9 mouse cellular contexts compared by ENCODE assay signal in the genomic region with DNA sequence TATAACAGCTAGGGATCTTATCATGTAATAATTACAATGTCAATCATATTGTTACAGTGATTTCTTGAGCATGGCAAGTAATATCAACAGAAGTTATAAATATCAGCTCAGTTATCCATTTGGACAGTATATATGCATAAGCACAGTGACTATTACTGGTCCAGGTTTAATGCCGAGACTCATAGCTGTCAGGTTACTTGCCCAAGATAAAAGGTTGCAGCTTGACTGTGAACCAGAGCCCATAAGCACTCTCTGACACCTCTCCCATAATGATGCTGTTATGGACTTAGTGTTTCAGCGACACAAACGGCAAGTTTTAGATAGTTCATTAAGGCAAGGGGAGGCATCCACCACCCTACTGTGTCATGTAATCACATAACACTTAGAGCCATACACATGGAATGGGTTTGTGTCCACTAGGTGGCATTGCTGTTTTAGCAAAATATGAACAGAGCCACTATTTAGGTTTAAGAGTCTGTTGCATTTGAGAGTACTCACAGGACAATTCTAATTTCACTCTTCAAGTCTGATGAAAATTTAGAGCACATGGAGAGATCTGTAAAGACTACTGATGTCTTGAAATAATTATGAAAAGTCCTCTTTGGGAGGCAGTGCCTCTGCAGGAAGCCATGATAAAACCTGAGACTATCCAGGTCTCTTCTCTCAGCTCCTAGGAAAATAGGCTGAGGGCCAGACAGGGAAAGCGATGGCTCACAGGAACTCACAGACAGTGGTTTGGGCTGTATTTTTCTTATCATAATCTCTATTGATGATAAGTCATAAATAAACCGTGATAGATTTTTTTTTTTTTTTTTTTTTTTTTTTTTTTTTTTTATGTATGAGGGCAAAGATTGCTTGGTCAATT.
DNase-seq lines count a peak whose midpoint lies in the region; ATAC-seq and TF ChIP-seq lines count a peak whose summit lies in the region.
"Had no signal": no experiment of that assay in that cellular context is flagged by ENCODE, and none has a peak within 500 bp of the region (broad histone marks: within the 10 kb centered on the region; RNA-seq: fewer than 3 reads in every experiment).

No protein-coding gene starts in this region.

- H3K4me3 ChIP-seq in C2C12 (ENCODE audit: insufficient read depth, poor library complexity, severe bottlenecking), result no peak overlapping the region
- no peak overlapping the region for H3K4me3 ChIP-seq in stomach, postnatal 0 days (ENCODE audit: low read depth, low read length)
- H3K4me3 ChIP-seq: heart, embryonic 15.5 days had no signal

- 61% methylated on average over 5 of the region's 5 CpGs for WGBS in stomach, postnatal 0 days

- H3K79me2 ChIP-seq in C2C12 (ENCODE audit: control insufficient read depth, insufficient read depth), result no peaks in the 10 kb centered on the region

- H3K9me3 ChIP-seq in stomach, postnatal 0 days (ENCODE audit: control insufficient read depth, low read length), result no peaks in the 10 kb centered on the region
- H3K9me3 ChIP-seq: heart, embryonic 15.5 days had no signal

- no peaks in the 10 kb centered on the region for H3K36me3 ChIP-seq in C2C12 (ENCODE audit: control insufficient read depth, insufficient read depth)
- no peaks in the 10 kb centered on the region for H3K36me3 ChIP-seq in stomach, postnatal 0 days (ENCODE audit: control insufficient read depth, insufficient read depth, low read length)
- H3K36me3 ChIP-seq: heart, embryonic 15.5 days had no signal

- H3K4me2 ChIP-seq in stomach, postnatal 0 days (replicated peaks; ENCODE audit: low read depth), result no peak overlapping the region
- H3K4me2 ChIP-seq: heart, embryonic 15.5 days had no signal

- peak; percentile 19 for TF ChIP-seq CTCF in C2C12 (IDR thresholded peaks at IDR 0.05; ENCODE audit: control insufficient read depth, insufficient read depth, insufficient read length)
- TF ChIP-seq CTCF in stomach, postnatal 0 days (IDR thresholded peaks at IDR 0.05; ENCODE audit: low read depth), result peak; percentile 85

- no peak overlapping the region for H3K27ac ChIP-seq in stomach, postnatal 0 days (replicated peaks)
- H3K27ac ChIP-seq: heart, embryonic 15.5 days had no signal

- no peak overlapping the region for H3K9ac ChIP-seq in stomach, postnatal 0 days (ENCODE audit: low read length)
- H3K9ac ChIP-seq: heart, embryonic 15.5 days had no signal

- peak; percentile 1 for DNase-seq in gastrocnemius, adult 18-20 months (ENCODE audit: low spot score)
- no peak for DNase-seq in gastrocnemius, postnatal 25 days
- DNase-seq in embryo, embryonic 10.5 days (ENCODE audit: low spot score), result peak; percentile 81
- peak; percentile 56 for DNase-seq in hindlimb bud, embryonic 11.5 days (ENCODE audit: extremely low spot score, low read depth, low spot score)
- DNase-seq in lung, postnatal 10 days, result peak; percentile 46
- DNase-seq in stomach, postnatal 0 days (ENCODE audit: low spot score), result peak; percentile 14
- DNase-seq in urinary bladder, postnatal 14 days (ENCODE audit: low spot score), result no peak

- H3K4me1 ChIP-seq in stomach, postnatal 0 days (replicated peaks; ENCODE audit: control insufficient read depth, insufficient read depth), result no peaks in the 10 kb centered on the region
- H3K4me1 ChIP-seq: heart, embryonic 15.5 days had no signal

- H3ac ChIP-seq in C2C12 (ENCODE audit: control insufficient read depth, insufficient read length, low read depth), result no peak overlapping the region

- H3K79me3 ChIP-seq in C2C12 (ENCODE audit: low read depth), result no peaks in the 10 kb centered on the region

- H3K27me3 ChIP-seq in C2C12 (ENCODE audit: control insufficient read depth, insufficient read depth, insufficient read length), result peaks cover 5% of the 10 kb centered on the region
- no peaks in the 10 kb centered on the region for H3K27me3 ChIP-seq in stomach, postnatal 0 days (ENCODE audit: control insufficient read depth, insufficient read depth, low read length)
- H3K27me3 ChIP-seq: heart, embryonic 15.5 days had no signal

- no peak for ATAC-seq in stomach, postnatal 0 days (ENCODE audit: low FRiP score, low TSS enrichment)

- TF ChIP-seq EP300 in stomach, postnatal 0 days (optimal IDR thresholded peaks at IDR 0.05), result no peak

TF ChIP-seq in C2C12, 6 proteins besides CTCF, POLR2A, EP300 and RAD21:
- TF ChIP-seq MYOG (IDR thresholded peaks at IDR 0.05; ENCODE audit: control insufficient read depth, extremely low read depth, insufficient read length) (no peak), MYOD1 (IDR thresholded peaks at IDR 0.05; ENCODE audit: control insufficient read depth, insufficient read length, low read depth) (no peak), USF1 (IDR thresholded peaks at IDR 0.05; ENCODE audit: low read depth) (no peak), FOSL1 (IDR thresholded peaks at IDR 0.05; ENCODE audit: insufficient read depth, low read length, poor library complexity, severe bottlenecking) (no peak), CEBPB (IDR thresholded peaks at IDR 0.05; ENCODE audit: low read depth) (no peak), MAX (IDR thresholded peaks at IDR 0.05) (no peak)

Comparison
In these comparisons a context has a peak if more than half of its experiments do, and no peak if none do; other contexts are left out.
1. DNase-seq: peak in gastrocnemius, adult 18-20 months (single experiment), embryo, embryonic 10.5 days (single experiment), hindlimb bud, embryonic 11.5 days (single experiment), lung, postnatal 10 days (single experiment) and stomach, postnatal 0 days (single experiment); none in gastrocnemius, postnatal 25 days (single experiment) and urinary bladder, postnatal 14 days (single experiment).